Mouse (Mus musculus): ENCODE measurements at regions not wholly inside any gene's neighbourhood (a gene's known extent, or its start where the extent isn't known, plus 50 kb on each side); places are given as distances from the start of the nearest gene placed in this dataset.

- DNase-seq = no peak
These were observed 424.7 kb upstream of the BB014433 start for GRCm38 (mm10) chr8:15470561-15470960.

DNA sequence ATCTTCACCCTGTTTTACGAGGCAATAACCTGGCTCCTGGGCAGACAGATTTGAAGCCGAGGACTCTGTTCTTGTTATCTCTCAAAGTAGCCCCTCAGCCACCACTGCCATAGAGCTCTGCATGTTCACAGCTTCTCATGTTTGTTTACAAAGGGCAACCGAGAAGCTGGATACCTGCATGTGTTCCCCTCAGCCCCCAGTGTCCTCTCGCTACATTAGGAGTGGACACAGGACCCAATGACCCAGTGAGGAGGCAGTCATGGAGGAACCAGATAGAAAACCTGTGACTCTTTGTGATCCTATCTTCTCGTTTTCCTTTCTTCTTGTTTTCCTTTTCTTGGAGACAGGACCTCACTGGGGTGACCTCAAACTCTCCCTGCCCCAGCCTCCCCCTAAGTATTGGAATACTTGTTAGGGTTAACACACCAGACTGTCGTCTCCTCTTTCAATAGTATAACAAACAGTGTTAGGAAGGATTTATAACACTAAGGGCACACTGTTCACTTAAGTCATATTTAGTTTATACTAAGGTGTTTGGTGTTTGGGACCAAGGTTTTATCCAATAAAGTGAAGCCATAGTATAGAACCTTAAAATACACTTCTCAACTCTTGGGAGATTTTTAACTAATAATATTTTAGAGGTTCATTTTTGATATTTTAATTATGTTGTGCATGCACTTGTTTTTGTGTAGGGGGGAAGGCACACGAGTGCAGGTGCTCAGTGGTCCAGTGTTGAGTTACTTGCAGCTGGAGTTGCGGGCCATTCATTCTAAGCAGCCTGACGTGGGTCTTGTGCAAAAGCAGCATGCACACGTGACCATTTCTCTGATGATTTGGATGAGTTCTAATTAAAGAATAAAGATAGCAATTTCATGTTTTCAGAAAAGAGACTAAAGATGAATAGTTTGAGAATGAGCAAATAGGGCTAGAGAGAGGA, 422.9 kb upstream of the BB014433 start:
- DNase-seq = no peak

DNA sequence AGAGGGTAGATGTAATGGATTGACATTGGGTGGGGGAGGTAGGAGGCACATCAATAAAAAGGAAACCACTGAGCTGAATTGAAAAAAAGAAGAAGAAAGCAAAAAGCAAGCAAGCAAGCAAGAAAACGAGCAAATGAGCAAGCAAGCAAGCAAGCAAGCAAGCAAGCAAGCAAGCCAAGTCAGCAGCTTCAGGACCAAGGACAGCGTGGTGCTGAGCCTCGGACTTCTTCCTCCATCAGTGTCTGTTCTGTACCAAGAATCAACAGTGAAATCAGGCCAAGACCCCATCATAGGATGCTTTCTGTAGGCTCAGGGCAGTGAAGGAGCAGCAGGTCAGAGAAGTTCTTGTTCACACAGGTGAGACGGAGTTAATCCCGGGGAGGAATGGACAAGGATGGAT, 392.7 kb upstream of the BB014433 start:
- DNase-seq = no peak

DNA sequence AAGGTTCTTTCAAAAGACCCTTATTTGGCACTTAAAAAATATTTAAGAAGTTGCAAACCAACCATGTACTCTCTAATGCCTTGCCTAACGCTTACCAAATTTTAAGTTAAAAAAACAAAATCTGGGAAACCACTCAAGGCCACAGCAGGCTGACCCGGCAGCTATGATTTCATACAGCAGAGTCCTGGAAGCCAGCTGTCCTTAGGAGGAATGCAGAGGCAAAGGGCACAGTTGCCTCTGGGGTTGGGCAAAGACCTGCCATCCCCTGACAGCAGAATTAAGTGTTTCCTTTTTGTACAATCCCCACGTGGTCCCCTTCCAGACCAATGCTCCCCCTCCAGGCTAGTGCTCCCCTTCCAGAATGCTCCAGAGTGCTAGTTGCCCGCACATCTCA, 348.8 kb upstream of the BB014433 start:
- DNase-seq = no peak

DNA sequence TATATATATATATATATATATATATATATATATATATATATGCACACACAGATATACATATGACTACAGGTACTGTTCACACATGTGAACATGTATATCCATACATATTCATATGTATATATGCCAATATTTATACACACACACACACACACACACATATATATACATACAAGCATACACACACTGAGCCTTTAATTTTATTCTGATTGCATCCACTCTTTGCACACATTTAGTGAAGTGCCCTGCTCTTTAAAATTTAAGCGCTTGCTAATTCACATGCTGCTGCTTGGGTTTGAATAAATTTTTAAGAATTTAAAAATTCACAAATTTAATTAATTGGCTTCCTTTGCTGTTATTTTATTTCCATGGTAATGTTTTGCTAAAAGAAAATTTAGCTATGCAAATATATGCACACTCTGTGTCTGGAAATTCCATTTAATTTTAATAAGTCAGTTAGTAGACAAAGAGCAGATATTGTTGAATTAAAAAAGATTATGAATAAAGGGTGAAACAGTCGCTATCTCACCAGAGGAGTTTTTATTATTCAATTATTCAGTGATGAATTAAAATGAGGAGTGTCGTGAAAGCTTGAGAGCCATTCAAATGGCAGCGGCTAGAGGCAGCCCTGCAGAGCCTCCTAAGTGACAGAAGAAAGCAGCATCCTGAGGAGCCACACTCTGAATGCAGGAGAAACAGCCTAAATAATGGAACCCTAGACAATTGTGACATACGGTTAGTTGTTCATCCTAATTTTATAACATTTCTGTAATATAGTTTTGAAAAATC, 348.3 kb upstream of the BB014433 start:
- DNase-seq = no peak

GRCm38 (mm10) chr8:15392056-15392455, 346.2 kb upstream of the BB014433 start:
- DNase-seq = no peak

DNA sequence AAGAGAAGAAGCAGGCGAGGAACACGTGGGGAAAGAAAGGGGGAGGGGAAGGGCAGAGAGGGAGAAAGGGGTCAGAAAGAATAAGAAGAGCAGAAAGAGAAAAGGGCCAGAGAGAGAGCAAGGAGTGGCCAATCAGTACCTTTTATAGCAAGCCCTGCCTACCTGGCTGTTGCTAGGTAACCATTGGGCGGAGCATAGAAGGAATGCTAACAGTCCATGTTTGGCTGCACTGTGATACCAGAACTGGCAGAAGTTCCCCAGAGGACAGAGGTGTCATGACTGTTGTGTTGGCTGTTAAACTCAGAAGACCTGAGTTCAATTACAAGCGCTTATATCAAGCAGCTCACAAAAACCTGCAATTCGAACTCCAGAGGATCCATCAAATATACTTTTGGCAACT, 342.9 kb upstream of the BB014433 start:
- DNase-seq = no peak

GRCm38 (mm10) chr8:15367063-15367462, 321.2 kb upstream of the BB014433 start:
- DNase-seq = no peak

DNA sequence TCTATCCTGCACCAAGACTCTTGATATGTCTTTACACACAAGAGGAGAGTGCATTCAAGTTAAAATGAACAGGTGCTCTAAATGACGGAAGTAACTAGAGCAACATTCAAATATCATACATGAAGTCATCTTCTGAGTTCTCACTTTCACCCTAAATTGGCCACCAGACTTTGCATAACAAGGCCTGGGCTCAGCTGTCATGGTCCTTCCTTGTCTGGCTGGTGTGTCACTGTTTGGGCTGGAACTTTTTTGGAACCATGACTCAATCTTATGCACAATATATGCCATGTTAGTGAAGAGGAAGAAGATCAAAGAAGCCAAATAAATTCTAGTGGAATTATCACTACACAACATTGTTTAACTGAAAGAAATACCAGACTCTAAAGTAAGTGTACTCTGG, 318.7 kb upstream of the BB014433 start:
- DNase-seq = no peak

- no peak for DNase-seq
These were observed 298.3 kb upstream of the BB014433 start for GRCm38 (mm10) chr8:15344151-15344550.

GRCm38 (mm10) chr8:15343616-15344015, 297.7 kb upstream of the BB014433 start:
- no peak for DNase-seq

GRCm38 (mm10) chr8:15334532-15334931, 288.7 kb upstream of the BB014433 start:
- DNase-seq = no peak

DNA sequence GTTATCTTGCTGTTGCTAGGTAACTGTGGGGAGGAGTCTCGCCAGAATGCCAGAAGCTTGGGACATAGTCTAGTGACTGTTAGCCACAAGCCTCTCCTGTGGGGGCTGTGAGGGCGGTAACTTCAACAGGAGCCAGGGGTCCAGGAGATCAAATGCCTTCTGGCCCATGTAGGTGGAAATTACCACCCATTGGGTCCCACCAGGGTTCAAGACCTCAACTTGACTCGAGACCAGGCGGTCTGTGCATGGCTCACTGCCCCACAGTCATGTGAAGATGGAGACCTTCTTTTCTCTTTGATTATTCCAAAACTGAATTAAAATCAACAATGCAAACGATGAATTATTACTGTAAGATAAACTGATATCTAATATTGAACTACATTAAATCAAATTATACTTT, 281.4 kb upstream of the BB014433 start:
- no peak for DNase-seq

GRCm38 (mm10) chr8:15323421-15323820, 277.5 kb upstream of the BB014433 start:
- DNase-seq = no peak

GRCm38 (mm10) chr8:15318082-15318816, 272.4 kb upstream of the BB014433 start:
- no peak for DNase-seq

DNA sequence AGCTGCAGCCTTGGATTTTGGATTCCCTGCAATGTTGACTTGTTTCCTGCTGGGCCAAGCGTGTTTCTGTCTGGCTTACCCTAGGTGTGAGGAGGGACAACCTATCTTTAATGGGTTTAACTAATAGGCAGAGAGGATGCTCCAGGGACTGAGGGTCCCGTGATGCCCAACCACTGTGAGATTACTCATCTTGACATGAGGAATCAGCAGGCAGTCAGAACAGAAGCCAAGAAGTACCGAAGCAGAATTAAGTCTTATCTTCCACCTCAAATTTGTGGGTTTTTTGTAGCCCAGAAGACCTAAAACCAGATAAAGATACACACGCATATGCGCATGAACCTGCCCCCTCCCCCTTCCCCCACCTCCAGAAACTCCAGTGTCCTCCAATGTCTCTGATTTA, 267.6 kb upstream of the BB014433 start:
- DNase-seq = no peak

DNA sequence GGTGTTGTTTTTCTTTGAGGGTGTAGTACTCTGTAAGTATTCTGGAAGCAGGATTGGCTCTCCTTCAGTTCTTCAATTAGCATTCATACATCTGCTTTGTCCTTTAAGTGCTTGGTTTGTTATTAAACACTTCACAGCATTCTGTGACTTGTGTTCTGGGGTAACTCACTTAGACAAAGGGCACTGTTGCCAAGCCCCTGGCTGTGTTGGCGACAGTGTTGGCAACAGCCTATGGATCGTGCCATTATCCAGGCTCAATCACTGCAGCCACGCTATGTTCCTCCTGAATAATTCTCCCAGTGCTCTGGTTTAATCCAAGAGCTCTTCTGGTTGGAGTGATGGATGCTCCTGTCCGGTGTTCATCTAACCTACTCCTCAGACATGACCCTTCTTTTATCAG, 265.6 kb upstream of the BB014433 start:
- no peak for DNase-seq

DNA sequence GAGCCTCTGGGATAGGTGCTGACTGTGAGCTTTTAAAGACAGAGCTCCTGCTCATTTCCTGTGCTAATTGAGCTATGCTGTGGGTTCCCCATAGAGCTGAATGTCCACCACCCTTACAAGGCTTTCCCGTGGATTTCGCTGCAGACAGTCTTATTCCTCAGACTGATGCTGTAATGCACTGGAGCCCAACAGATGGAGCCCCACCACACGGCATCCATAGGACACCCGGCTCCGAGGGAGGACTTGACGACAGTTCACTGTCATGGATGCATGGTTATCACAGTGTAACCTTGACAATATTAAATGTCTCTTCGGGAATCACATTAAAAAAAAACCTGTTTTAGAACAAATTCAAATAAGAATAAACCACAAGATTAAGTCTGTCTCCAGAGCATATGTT, 265.2 kb upstream of the BB014433 start:
- no peak for DNase-seq

DNA sequence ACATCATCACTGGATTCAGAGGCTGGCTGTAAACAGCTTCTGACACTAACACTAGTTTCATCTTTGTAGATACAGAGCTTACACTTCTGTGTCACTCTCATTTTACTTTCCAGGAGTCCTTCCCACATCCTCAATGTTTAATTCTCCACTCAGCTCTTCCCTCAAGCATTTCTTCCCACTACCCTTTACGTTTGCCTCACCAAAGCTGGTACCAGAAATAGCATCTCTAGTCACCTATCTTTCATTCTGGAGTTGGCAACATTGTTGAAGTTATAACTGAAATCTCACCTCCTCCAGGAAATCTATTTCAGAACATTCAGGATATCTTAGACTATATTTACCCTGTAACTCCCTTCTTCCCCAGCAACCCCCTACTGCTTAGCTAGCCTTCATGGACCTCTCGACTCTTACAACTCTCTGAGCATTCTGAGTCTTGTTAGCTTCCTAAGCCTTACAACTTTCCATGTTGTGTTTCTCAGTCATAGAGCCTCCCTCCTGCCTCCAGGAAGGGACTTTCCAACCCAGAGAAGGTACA, 258.3 kb upstream of the BB014433 start:
- no peak for DNase-seq

- DNase-seq = no peak
These were observed 227.9 kb upstream of the BB014433 start for GRCm38 (mm10) chr8:15273775-15274174.

GRCm38 (mm10) chr8:15271793-15272587, 226.1 kb upstream of the BB014433 start:
- no peak for DNase-seq

DNA sequence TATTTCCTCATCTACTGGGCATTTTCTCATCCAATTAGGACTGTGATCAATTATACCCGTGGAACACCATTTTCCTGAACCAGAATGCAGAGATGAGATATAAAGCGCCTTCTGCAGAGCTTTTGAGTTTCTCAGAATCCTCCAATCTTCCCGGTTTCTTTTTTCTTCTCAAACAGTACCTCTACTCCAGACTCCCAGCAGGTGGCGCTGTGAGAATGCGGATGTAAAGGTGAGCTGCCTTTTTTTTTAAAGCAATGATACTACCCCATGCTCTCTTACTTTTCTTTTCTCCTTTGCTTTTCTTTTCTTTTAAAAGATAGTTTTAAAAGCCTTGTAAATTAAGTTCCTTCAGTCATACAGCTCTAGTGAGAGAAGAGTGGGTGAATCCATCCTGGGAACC, 224.4 kb upstream of the BB014433 start:
- no peak for DNase-seq

All from thymus, adult 18-20 months (tissue).